Comparison of ENCODE assay signal across 18 mouse cellular contexts in genomic region chr17:12797427-12798029, GRCm38 (mm10). TPM values are rescaled to one million over a fixed set of nuclear protein-coding genes. Genes with fewer than 3 reads are reported as not detected.
DNase-seq lines count a peak whose midpoint lies in the region; ATAC-seq and TF ChIP-seq lines count a peak whose summit lies in the region.
"Had no signal": no experiment of that assay in that cellular context is flagged by ENCODE, and none has a peak within 500 bp of the region (broad histone marks: within the 10 kb centered on the region; RNA-seq: fewer than 3 reads in every experiment).

No protein-coding gene starts in this region.

- WGBS in heart, embryonic 11.5 days (ENCODE audit: insufficient replicate concordance): 46% methylated on average over 3 of the region's 3 CpGs
- 69% methylated on average over 3 of the region's 3 CpGs for WGBS in intestine, embryonic 15.5 days
- WGBS in intestine, embryonic 16.5 days: 70% methylated on average over 3 of the region's 3 CpGs
- WGBS in lung, embryonic 15.5 days: 48% methylated on average over 3 of the region's 3 CpGs
- WGBS in stomach, postnatal 0 days: 59% methylated on average over 3 of the region's 3 CpGs

- no peak for TF ChIP-seq EP300 in stomach, postnatal 0 days (optimal IDR thresholded peaks at IDR 0.05)

- H3K9me3 ChIP-seq in heart, embryonic 11.5 days (replicated peaks; ENCODE audit: control insufficient read depth, low read length): no peaks in the 10 kb centered on the region
- H3K9me3 ChIP-seq in intestine, embryonic 15.5 days: no peaks in the 10 kb centered on the region
- no peaks in the 10 kb centered on the region for H3K9me3 ChIP-seq in intestine, embryonic 16.5 days (ENCODE audit: control insufficient read depth, low read length)
- no peaks in the 10 kb centered on the region for H3K9me3 ChIP-seq in lung, embryonic 15.5 days
- H3K9me3 ChIP-seq in stomach, postnatal 0 days (ENCODE audit: control insufficient read depth, low read length): no peaks in the 10 kb centered on the region
- H3K9me3 ChIP-seq: embryonic facial prominence, embryonic 10.5 days; forebrain, embryonic 15.5 days; liver, embryonic 15.5 days; midbrain, embryonic 15.5 days had no signal

- no peaks in the 10 kb centered on the region for H3K36me3 ChIP-seq in heart, embryonic 11.5 days (ENCODE audit: control insufficient read depth, insufficient read depth, low read length)
- H3K36me3 ChIP-seq in intestine, embryonic 15.5 days: no peaks in the 10 kb centered on the region
- no peaks in the 10 kb centered on the region for H3K36me3 ChIP-seq in intestine, embryonic 16.5 days (ENCODE audit: control insufficient read depth, insufficient read depth, low read length)
- no peaks in the 10 kb centered on the region for H3K36me3 ChIP-seq in lung, embryonic 15.5 days
- no peaks in the 10 kb centered on the region for H3K36me3 ChIP-seq in stomach, postnatal 0 days (ENCODE audit: control insufficient read depth, insufficient read depth, low read length)
- H3K36me3 ChIP-seq: forebrain, embryonic 15.5 days; liver, embryonic 15.5 days; midbrain, embryonic 15.5 days had no signal

- peak; percentile 29; the same call in 1 of the 2 replicates for TF ChIP-seq CTCF in stomach, postnatal 0 days (IDR thresholded peaks at IDR 0.05; ENCODE audit: low read depth)

- ATAC-seq in heart, embryonic 11.5 days (replicated peaks; ENCODE audit: insufficient number of reproducible peaks, low FRiP score, low TSS enrichment): 0 out of 2 replicates have a peak, but pooled peaks have one; percentile 4
- no peak for ATAC-seq in intestine, embryonic 15.5 days
- no peak for ATAC-seq in intestine, embryonic 16.5 days
- ATAC-seq in lung, embryonic 15.5 days (ENCODE audit: borderline replicate concordance, extremely low read depth, low FRiP score, low TSS enrichment): no peak
- ATAC-seq in stomach, postnatal 0 days (ENCODE audit: low FRiP score, low TSS enrichment): no peak
- ATAC-seq: forebrain, embryonic 15.5 days; hindbrain, embryonic 16.5 days; midbrain, embryonic 15.5 days had no signal

- H3K4me1 ChIP-seq in heart, embryonic 11.5 days (ENCODE audit: control insufficient read depth, insufficient read depth, low read length): peaks cover 43% of the 10 kb centered on the region
- peaks cover 39% of the 10 kb centered on the region for H3K4me1 ChIP-seq in intestine, embryonic 15.5 days (replicated peaks)
- peaks cover 46% of the 10 kb centered on the region for H3K4me1 ChIP-seq in intestine, embryonic 16.5 days (ENCODE audit: control insufficient read depth, insufficient read depth, low read length)
- peaks cover 67% of the 10 kb centered on the region for H3K4me1 ChIP-seq in lung, embryonic 15.5 days
- peaks cover 8% of the 10 kb centered on the region; the same call in 1 of the 2 replicates for H3K4me1 ChIP-seq in stomach, postnatal 0 days (replicated peaks; ENCODE audit: control insufficient read depth, insufficient read depth)
- H3K4me1 ChIP-seq: midbrain, embryonic 15.5 days had no signal

- no peak for DNase-seq in heart, adult 8-10 months (ENCODE audit: low spot score)
- no peak for DNase-seq in lung, postnatal 14 days
- DNase-seq in stomach, postnatal 0 days (ENCODE audit: low spot score): no peak
- DNase-seq: adrenal gland, postnatal 14 days; B cell, adult 2 months; cerebellum, adult 18-20 months; kidney, adult 8-10 months; kidney, postnatal 36 days; layer of hippocampus, postnatal 36 days had no signal

- H3K4me3 ChIP-seq in heart, embryonic 11.5 days (ENCODE audit: low read depth, low read length): no peak overlapping the region
- no peak overlapping the region for H3K4me3 ChIP-seq in intestine, embryonic 15.5 days (replicated peaks)
- H3K4me3 ChIP-seq in intestine, embryonic 16.5 days (ENCODE audit: low read length): no peak overlapping the region
- no peak overlapping the region for H3K4me3 ChIP-seq in lung, embryonic 15.5 days
- H3K4me3 ChIP-seq in stomach, postnatal 0 days (ENCODE audit: low read depth, low read length): no peak overlapping the region
- H3K4me3 ChIP-seq: embryonic facial prominence, embryonic 10.5 days; forebrain, embryonic 15.5 days; liver, embryonic 15.5 days; midbrain, embryonic 15.5 days had no signal

- no peak overlapping the region for H3K4me2 ChIP-seq in heart, embryonic 11.5 days
- H3K4me2 ChIP-seq in intestine, embryonic 15.5 days (replicated peaks): no peak overlapping the region
- no peak overlapping the region for H3K4me2 ChIP-seq in intestine, embryonic 16.5 days (ENCODE audit: low read depth, low read length)
- H3K4me2 ChIP-seq in lung, embryonic 15.5 days: no peak overlapping the region
- no peak overlapping the region for H3K4me2 ChIP-seq in stomach, postnatal 0 days (replicated peaks; ENCODE audit: low read depth)
- H3K4me2 ChIP-seq: forebrain, embryonic 15.5 days; liver, embryonic 15.5 days; midbrain, embryonic 15.5 days had no signal

- no peaks in the 10 kb centered on the region for H3K27me3 ChIP-seq in heart, embryonic 11.5 days (ENCODE audit: control insufficient read depth, insufficient read depth, low read length)
- H3K27me3 ChIP-seq in intestine, embryonic 15.5 days (replicated peaks): no peaks in the 10 kb centered on the region
- no peaks in the 10 kb centered on the region for H3K27me3 ChIP-seq in intestine, embryonic 16.5 days (replicated peaks; ENCODE audit: control insufficient read depth, insufficient read depth, low read length)
- no peaks in the 10 kb centered on the region for H3K27me3 ChIP-seq in lung, embryonic 15.5 days
- H3K27me3 ChIP-seq in stomach, postnatal 0 days (ENCODE audit: control insufficient read depth, insufficient read depth, low read length): no peaks in the 10 kb centered on the region
- H3K27me3 ChIP-seq: forebrain, embryonic 15.5 days; liver, embryonic 15.5 days; midbrain, embryonic 15.5 days had no signal

- peak overlapping the region; percentile 81 for H3K27ac ChIP-seq in heart, embryonic 11.5 days (ENCODE audit: low read depth, low read length)
- H3K27ac ChIP-seq in intestine, embryonic 15.5 days: 0 out of 2 replicates have a peak overlapping the region, but pooled peaks have one; percentile 15
- no peak overlapping the region for H3K27ac ChIP-seq in intestine, embryonic 16.5 days (ENCODE audit: low read length)
- peak overlapping the region; percentile 81 for H3K27ac ChIP-seq in lung, embryonic 15.5 days
- H3K27ac ChIP-seq in stomach, postnatal 0 days (replicated peaks): no peak overlapping the region
- H3K27ac ChIP-seq: embryonic facial prominence, embryonic 10.5 days; forebrain, embryonic 15.5 days; midbrain, embryonic 15.5 days had no signal

- no peak overlapping the region for H3K9ac ChIP-seq in heart, embryonic 11.5 days (ENCODE audit: low read depth, low read length)
- no peak overlapping the region for H3K9ac ChIP-seq in intestine, embryonic 15.5 days
- no peak overlapping the region for H3K9ac ChIP-seq in intestine, embryonic 16.5 days (ENCODE audit: low read depth, low read length)
- H3K9ac ChIP-seq in lung, embryonic 15.5 days: no peak overlapping the region
- no peak overlapping the region for H3K9ac ChIP-seq in stomach, postnatal 0 days (ENCODE audit: low read length)
- H3K9ac ChIP-seq: forebrain, embryonic 15.5 days; liver, embryonic 15.5 days; midbrain, embryonic 15.5 days had no signal

RNA-seq across cellular contexts. Expression of gene Igf2r, which starts 28.1 kb away (rescaled TPM):
- polyA plus RNA-seq in heart, embryonic 11.5 days (2014; fragmentation: Nextera tagmentation; extraction: Ambion mirVana): 199 and 238 TPM in 2 replicates
- total RNA-seq in heart, adult 8-10 months (2022): 100 to 1,000 TPM; 103 to 124 (median 118) TPM
- 37.5 and 38.9 TPM in 2 replicates for polyA plus RNA-seq in intestine, embryonic 15.5 days (2015; fragmentation: Nextera tagmentation; extraction: Ambion mirVana)
- 26.6 and 36.2 TPM in 2 replicates for polyA plus RNA-seq in intestine, embryonic 16.5 days (2015; fragmentation: Nextera tagmentation; extraction: Ambion mirVana)
- polyA plus RNA-seq in lung, embryonic 15.5 days (2015; fragmentation: Nextera tagmentation; extraction: Ambion mirVana): 58.4 and 62.5 TPM in 2 replicates
- polyA plus RNA-seq in stomach, postnatal 0 days (2015; fragmentation: Nextera tagmentation; extraction: Ambion mirVana): 9.4 and 9.6 TPM in 2 replicates

Comparison
In these comparisons a context has a peak if more than half of its experiments do, and no peak if none do; other contexts are left out.
1. H3K27ac ChIP-seq: peak in heart, embryonic 11.5 days (single experiment), intestine, embryonic 15.5 days (single experiment) and lung, embryonic 15.5 days (single experiment); none in intestine, embryonic 16.5 days (single experiment) and stomach, postnatal 0 days (single experiment).